Mouse (Mus musculus): ENCODE measurements around the gene Ctsd. TPM values are rescaled to one million over a fixed set of nuclear protein-coding genes. Genes with fewer than 3 reads are reported as not detected.

Ctsd gene
- polyA plus RNA-seq, 1 experiment from 2014 or later = 470 TPM

GRCm38 (mm10) chr7:142326714-142327445, 61.0 kb downstream of the Ctsd start:
- Histone ChIP-seq H3K27me3 (ENCODE audit: control insufficient read depth, insufficient read depth, low read length) (no peaks in the 10 kb centered on the region), H3K27ac (ENCODE audit: low read length) (peak overlapping the region; percentile 41), H3K4me1 (ENCODE audit: control insufficient read depth, insufficient read depth, low read length) (peaks cover 30% of the 10 kb centered on the region), H3K4me2 (ENCODE audit: low read depth, low read length) (no peak overlapping the region), H3K9me3 (replicated peaks; ENCODE audit: control insufficient read depth, low read length) (no peaks in the 10 kb centered on the region), H3K4me3 (ENCODE audit: low read length) (no peak overlapping the region), H3K9ac (ENCODE audit: low read length) (no peak overlapping the region), H3K36me3 (ENCODE audit: control insufficient read depth, insufficient read depth) (no peaks in the 10 kb centered on the region)
- 32% methylated on average over 9 of the region's 9 CpGs for WGBS
- no peak for ATAC-seq (replicated peaks; ENCODE audit: extremely low read depth, insufficient read depth, low FRiP score)

Other genes starting within 250 kb of the Ctsd start
- not detected in 2 replicates for gene Gm45337, start 243.4 kb downstream of the Ctsd start, polyA plus RNA-seq (2015; fragmentation: Nextera tagmentation; extraction: Ambion mirVana)
- not detected in 2 replicates for gene Gm29735, start 230.9 kb downstream of the Ctsd start, polyA plus RNA-seq (2015; fragmentation: Nextera tagmentation; extraction: Ambion mirVana)
- gene Gm4553, start 222.3 kb downstream of the Ctsd start, polyA plus RNA-seq (2015; fragmentation: Nextera tagmentation; extraction: Ambion mirVana) = not detected in 2 replicates
- gene Krtap5-2, start 212.0 kb downstream of the Ctsd start, polyA plus RNA-seq (2015; fragmentation: Nextera tagmentation; extraction: Ambion mirVana) = not detected in 2 replicates
- not detected in 2 replicates for gene Gm10153, start 197.6 kb downstream of the Ctsd start, polyA plus RNA-seq (2015; fragmentation: Nextera tagmentation; extraction: Ambion mirVana)
- not detected in 2 replicates for gene Krtap5-3, start 186.7 kb downstream of the Ctsd start, polyA plus RNA-seq (2015; fragmentation: Nextera tagmentation; extraction: Ambion mirVana)
- gene Gm7579, start 176.2 kb downstream of the Ctsd start, polyA plus RNA-seq (2015; fragmentation: Nextera tagmentation; extraction: Ambion mirVana) = not detected in 2 replicates
- not detected in 2 replicates for gene Krtap5-5, start 158.1 kb downstream of the Ctsd start, polyA plus RNA-seq (2015; fragmentation: Nextera tagmentation; extraction: Ambion mirVana)
- not detected in 2 replicates for gene Gm40460, start 147.0 kb downstream of the Ctsd start, polyA plus RNA-seq (2015; fragmentation: Nextera tagmentation; extraction: Ambion mirVana)
- not detected in 2 replicates for gene Gm2431, start 129.7 kb downstream of the Ctsd start, polyA plus RNA-seq (2015; fragmentation: Nextera tagmentation; extraction: Ambion mirVana)
- gene Gm4559, start 113.7 kb downstream of the Ctsd start, polyA plus RNA-seq (2015; fragmentation: Nextera tagmentation; extraction: Ambion mirVana) = not detected in 2 replicates
- not detected in 2 replicates for gene Krtap5-1, start 90.9 kb downstream of the Ctsd start, polyA plus RNA-seq (2015; fragmentation: Nextera tagmentation; extraction: Ambion mirVana)
- gene Krtap5-4, start 84.5 kb downstream of the Ctsd start, polyA plus RNA-seq (2015; fragmentation: Nextera tagmentation; extraction: Ambion mirVana) = 0.18 TPM in 1 of 2 replicates, not detected in the other
- gene Ifitm10, start 14.3 kb downstream of the Ctsd start, polyA plus RNA-seq (2015; fragmentation: Nextera tagmentation; extraction: Ambion mirVana) = 4.8 and 4.9 TPM in 2 replicates
- gene Gm49369, start 5.4 kb downstream of the Ctsd start, polyA plus RNA-seq (2015; fragmentation: Nextera tagmentation; extraction: Ambion mirVana) = not detected in 2 replicates
- 0.17 and 0.32 TPM in 2 replicates for gene Syt8, start 46.8 kb upstream of the Ctsd start, polyA plus RNA-seq (2015; fragmentation: Nextera tagmentation; extraction: Ambion mirVana)
- 14.1 and 27.0 TPM in 2 replicates for gene Tnni2, start 53.8 kb upstream of the Ctsd start, polyA plus RNA-seq (2015; fragmentation: Nextera tagmentation; extraction: Ambion mirVana)
- 73.5 and 83.5 TPM in 2 replicates for gene Lsp1, start 72.8 kb upstream of the Ctsd start, polyA plus RNA-seq (2015; fragmentation: Nextera tagmentation; extraction: Ambion mirVana)
- 5.3 and 17.1 TPM in 2 replicates for gene Tnnt3, start 110.8 kb upstream of the Ctsd start, polyA plus RNA-seq (2015; fragmentation: Nextera tagmentation; extraction: Ambion mirVana)
- gene Mrpl23, start 144.6 kb upstream of the Ctsd start, polyA plus RNA-seq (2015; fragmentation: Nextera tagmentation; extraction: Ambion mirVana) = 14.2 and 20.0 TPM in 2 replicates

All from heart, embryonic 16.5 days (tissue).